Comparison of ENCODE assay signal across 13 mouse cellular contexts in genomic region chr12:107160137-107160536, GRCm38 (mm10).
A peak's percentile ranks its signal among the peaks of the same experiment; 100 is the strongest.
DNase-seq lines count a peak whose midpoint lies in the region; ATAC-seq lines count a peak whose summit lies in the region.
"Had no signal": no experiment of that assay in that cellular context is flagged by ENCODE, and none has a peak within 500 bp of the region (broad histone marks: within the 10 kb centered on the region; RNA-seq: fewer than 3 reads in every experiment).

No protein-coding gene starts in this region.

- no peak overlapping the region for H3K4me2 ChIP-seq in hindbrain, embryonic 13.5 days
- H3K4me2 ChIP-seq: limb, embryonic 15.5 days had no signal

- H3K9ac ChIP-seq in hindbrain, embryonic 13.5 days = no peak overlapping the region
- H3K9ac ChIP-seq: limb, embryonic 15.5 days had no signal

- H3K27me3 ChIP-seq in hindbrain, embryonic 13.5 days = 0 out of 2 replicates have a peak, but pooled peaks cover under 1% of the 10 kb centered on the region

- H3K36me3 ChIP-seq in hindbrain, embryonic 13.5 days = no peaks in the 10 kb centered on the region
- H3K36me3 ChIP-seq: heart, embryonic 10.5 days; limb, embryonic 15.5 days; midbrain, embryonic 10.5 days had no signal

- no peak overlapping the region for H3K4me3 ChIP-seq in hindbrain, embryonic 13.5 days
- H3K4me3 ChIP-seq: heart, embryonic 10.5 days; limb, embryonic 15.5 days; midbrain, embryonic 10.5 days had no signal

- DNase-seq in cerebellum, postnatal 10 days = peak; percentile 24 to 33
- DNase-seq in cerebellum, adult 9-10 months = no peak
- peak; percentile 27 for DNase-seq in lung, postnatal 25 days (ENCODE audit: low spot score)
- no peak for DNase-seq in lung, adult 18-20 months
- DNase-seq in thymus, postnatal 0 days (ENCODE audit: low spot score) = peak; percentile 96
- DNase-seq in right cerebral cortex, postnatal 10 days (ENCODE audit: low spot score in 2 of 2) = no peak
- DNase-seq: B cell, adult 2 months; kidney, postnatal 25 days had no signal

- H3K27ac ChIP-seq in hindbrain, embryonic 13.5 days = no peak overlapping the region
- H3K27ac ChIP-seq: heart, embryonic 10.5 days; limb, embryonic 15.5 days; midbrain, embryonic 10.5 days had no signal

- WGBS in hindbrain, embryonic 13.5 days = 6% methylated on average over 7 of the region's 7 CpGs

- no peaks in the 10 kb centered on the region for H3K9me3 ChIP-seq in hindbrain, embryonic 13.5 days
- H3K9me3 ChIP-seq: heart, embryonic 10.5 days; limb, embryonic 15.5 days; midbrain, embryonic 10.5 days had no signal

- ATAC-seq in granulocyte monocyte progenitor cell, adult 5-6 weeks (replicated peaks; ENCODE audit: poor library complexity, severe bottlenecking) = peak; percentile 53
- ATAC-seq in hindbrain, embryonic 13.5 days (ENCODE audit: low FRiP score) = no peak

- peaks cover 18% of the 10 kb centered on the region for H3K4me1 ChIP-seq in hindbrain, embryonic 13.5 days (replicated peaks)
- H3K4me1 ChIP-seq: limb, embryonic 15.5 days had no signal

Comparison
In these comparisons a context has a peak if more than half of its experiments do, and no peak if none do; other contexts are left out.
1. DNase-seq: peak in cerebellum, postnatal 10 days (2 of 2), lung, postnatal 25 days (single experiment) and thymus, postnatal 0 days (single experiment); none in cerebellum, adult 9-10 months (single experiment), lung, adult 18-20 months (0 of 2) and right cerebral cortex, postnatal 10 days (0 of 2).